Mouse (Mus musculus) kidney, adult 8-10 months (tissue): Measurements from ENCODE around the gene Fxyd3.

Source experiments
- DNase-seq, 2 experiments: peaks; one replicate each; pipeline ENCODE4 v3.0.0; 2022

The Fxyd3 gene

GRCm38 (mm10) chr7:31042431-31042910 is 34.0 kb downstream of the Fxyd3 start, which contains the start of gene Fxyd5:
Fxyd5 (minus strand) TSS chr7:31042481.
- DNase-seq, result no peak

GRCm38 (mm10) chr7:31041662-31042315 is 34.7 kb downstream of the Fxyd3 start:
- DNase-seq, result peak in 1 of 2 experiments; percentile 48

GRCm38 (mm10) chr7:31041023-31041407 is 35.5 kb downstream of the Fxyd3 start:
- no peak for DNase-seq

- no peak for DNase-seq
These were observed 36.1 kb downstream of the Fxyd3 start for GRCm38 (mm10) chr7:31040281-31041022.

GRCm38 (mm10) chr7:31039011-31039410 is 37.5 kb downstream of the Fxyd3 start:
- no peak for DNase-seq

GRCm38 (mm10) chr7:31037675-31038074 is 38.8 kb downstream of the Fxyd3 start:
- DNase-seq, result no peak

GRCm38 (mm10) chr7:31036917-31037316 is 39.6 kb downstream of the Fxyd3 start:
- DNase-seq, result no peak

GRCm38 (mm10) chr7:31035291-31035690 is 41.2 kb downstream of the Fxyd3 start:
- no peak for DNase-seq

GRCm38 (mm10) chr7:31034789-31035188 is 41.7 kb downstream of the Fxyd3 start:
- DNase-seq, result no peak

- no peak for DNase-seq
These were observed 42.9 kb downstream of the Fxyd3 start for GRCm38 (mm10) chr7:31033409-31034165.

GRCm38 (mm10) chr7:31031731-31032130 is 44.8 kb downstream of the Fxyd3 start:
- DNase-seq, result no peak

GRCm38 (mm10) chr7:31030717-31031116 is 45.8 kb downstream of the Fxyd3 start:
- DNase-seq, result no peak

- DNase-seq, result no peak
These were observed 47.9 kb downstream of the Fxyd3 start for GRCm38 (mm10) chr7:31028609-31029008.
